Mouse (Mus musculus) intestine, embryonic 14.5 days (tissue): ENCODE data around the gene Fkbpl. TPM values are rescaled to one million over a fixed set of nuclear protein-coding genes. Genes with fewer than 3 reads are reported as not detected.
A peak's percentile ranks its signal among the peaks of the same experiment; 100 is the strongest.

Experiments
- ATAC-seq: fragments of 200-750 bp; cut with Nextera tagmentation; replicated peaks from 2 replicates; pipeline ENCODE4 v1.8.0; 2017; ENCODE audit warnings: low read depth, moderate number of reproducible peaks, moderate TSS enrichment, moderate library complexity; ENCODE audit not compliant: low FRiP score, low TSS enrichment
- DNase-seq: peaks from one replicate; pipeline ENCODE4 v3.0.0-alpha.2; 2018; ENCODE audit warnings: low spot score
- H3K27ac ChIP-seq: fragments of 300-500 bp; sonication (generic); 2 replicates; pipeline ENCODE4 v1.5.1; 2014; ENCODE audit warnings: low read depth, mild to moderate bottlenecking, control low read depth
- H3K27me3 ChIP-seq: fragments of 300-500 bp; sonication (generic); replicated peaks from 2 replicates; pipeline ENCODE4 v1.6.1; 2014; ENCODE audit warnings: low read length, control low read depth; ENCODE audit not compliant: control insufficient read depth, insufficient read depth
- H3K36me3 ChIP-seq: fragments of 300-500 bp; sonication (generic); 2 replicates; pipeline ENCODE4 v1.6.1; 2014; ENCODE audit warnings: low read length, control low read depth; ENCODE audit not compliant: control insufficient read depth, insufficient read depth
- H3K4me1 ChIP-seq: fragments of 300-500 bp; sonication (generic); replicated peaks from 2 replicates; pipeline ENCODE4 v1.6.1; 2014; ENCODE audit warnings: low read length, control low read depth, mixed read lengths; ENCODE audit not compliant: control insufficient read depth, insufficient read depth
- H3K4me2 ChIP-seq: fragments of 300-500 bp; sonication (generic); 2 replicates; pipeline ENCODE4 v1.6.1; 2014; ENCODE audit warnings: low read length
- H3K4me3 ChIP-seq: fragments of 300-500 bp; sonication (generic); 2 replicates; pipeline ENCODE4 v1.5.1; 2014; ENCODE audit warnings: low read depth, low read length, control low read depth, mixed read lengths
- H3K9ac ChIP-seq: fragments of 300-500 bp; sonication (generic); 2 replicates; pipeline ENCODE4 v1.6.1; 2014; ENCODE audit warnings: mild to moderate bottlenecking, low read length
- H3K9me3 ChIP-seq: fragments of 300-500 bp; sonication (generic); 2 replicates; pipeline ENCODE4 v1.6.1; 2016; ENCODE audit warnings: low read length, control low read depth; ENCODE audit not compliant: control insufficient read depth
- WGBS: fragments of 180-500 bp; shearing (Covaris S2); extraction: QIAGEN DNeasy Blood & Tissue Kit; methylation state at CpG from one replicate; pipeline ENCODE4 v1.1.7; 2014; 5-methylcytosine and 5-hydroxymethylcytosine counted together
- polyA plus RNA-seq: library from polyadenylated mRNA; unstranded; fragments of >200 nt; fragmentation: Nextera tagmentation; extraction: Ambion mirVana; gene quantifications from 2 replicates; pipeline ENCODE4 v1.2.1, GENCODE M21; 2014

Fkbpl gene
- polyA plus RNA-seq, 1 experiment from 2014 or later = 10.8 TPM

GRCm38 (mm10) chr17:34655160-34655559, 10.6 kb downstream of the Fkbpl start:
- Histone ChIP-seq H3K36me3 (peaks cover 39% of the 10 kb centered on the region), H3K4me1 (peaks cover 15% of the 10 kb centered on the region), H3K9me3 (no peaks in the 10 kb centered on the region), H3K9ac (no peak overlapping the region), H3K27me3 (peaks cover 7% of the 10 kb centered on the region; the same call in 1 of the 2 replicates), H3K4me3 (no peak overlapping the region), H3K4me2 (no peak overlapping the region), H3K27ac (peak overlapping the region; percentile 77)
- ATAC-seq = peak; percentile 48
- WGBS = 49% methylated on average over 7 of the region's 7 CpGs
- no peak for DNase-seq

GRCm38 (mm10) chr17:34655581-34655991, 11.0 kb downstream of the Fkbpl start:
- H3K9me3 ChIP-seq = no peaks in the 10 kb centered on the region
- peaks cover 35% of the 10 kb centered on the region for H3K36me3 ChIP-seq
- ATAC-seq (peak; percentile 70), DNase-seq (no peak)
- H3K4me2 ChIP-seq = no peak overlapping the region
- H3K4me1 ChIP-seq = peaks cover 18% of the 10 kb centered on the region
- peak overlapping the region; percentile 77 for H3K27ac ChIP-seq
- 43% methylated on average over 4 of the region's 4 CpGs for WGBS
- no peak overlapping the region for H3K4me3 ChIP-seq
- H3K27me3 ChIP-seq = peaks cover 11% of the 10 kb centered on the region; the same call in 1 of the 2 replicates
- H3K9ac ChIP-seq = no peak overlapping the region

GRCm38 (mm10) chr17:34656666-34657065, 12.1 kb downstream of the Fkbpl start:
- Histone ChIP-seq H3K27ac (peak overlapping the region; percentile 77; the same call in 1 of the 2 replicates), H3K4me2 (no peak overlapping the region), H3K9me3 (no peaks in the 10 kb centered on the region), H3K9ac (no peak overlapping the region), H3K4me3 (no peak overlapping the region), H3K27me3 (peaks cover 11% of the 10 kb centered on the region; the same call in 1 of the 2 replicates), H3K4me1 (peaks cover 18% of the 10 kb centered on the region), H3K36me3 (peaks cover 25% of the 10 kb centered on the region; the same call in 1 of the 2 replicates)
- 48% methylated on average over 8 of the region's 8 CpGs for WGBS
- no peak for DNase-seq
- no peak for ATAC-seq

- no peaks in the 10 kb centered on the region for H3K9me3 ChIP-seq
- no peak overlapping the region for H3K4me3 ChIP-seq
- H3K4me2 ChIP-seq = no peak overlapping the region
- peaks cover 18% of the 10 kb centered on the region for H3K4me1 ChIP-seq
- peaks cover 11% of the 10 kb centered on the region; the same call in 1 of the 2 replicates for H3K27me3 ChIP-seq
- H3K9ac ChIP-seq = no peak overlapping the region
- ATAC-seq (no peak), DNase-seq (no peak)
- H3K36me3 ChIP-seq = peaks cover 19% of the 10 kb centered on the region; the same call in 1 of the 2 replicates
- WGBS = 35% methylated on average over 2 of the region's 2 CpGs
- H3K27ac ChIP-seq = no peak overlapping the region
Observed at GRCm38 (mm10) chr17:34657271-34657670, 12.7 kb downstream of the Fkbpl start.

- ATAC-seq (no peak), DNase-seq (no peak)
- no peaks in the 10 kb centered on the region for H3K9me3 ChIP-seq
- H3K4me1 ChIP-seq = peaks cover 18% of the 10 kb centered on the region
- peaks cover 11% of the 10 kb centered on the region; the same call in 1 of the 2 replicates for H3K36me3 ChIP-seq
- H3K27ac ChIP-seq = no peak overlapping the region
- 68% methylated on average over 2 of the region's 2 CpGs for WGBS
- no peak overlapping the region for H3K9ac ChIP-seq
- no peak overlapping the region for H3K4me2 ChIP-seq
- H3K4me3 ChIP-seq = no peak overlapping the region
- peaks cover 11% of the 10 kb centered on the region; the same call in 1 of the 2 replicates for H3K27me3 ChIP-seq
Observed at GRCm38 (mm10) chr17:34658145-34658544, 13.6 kb downstream of the Fkbpl start.

- 81% methylated on average over 3 of the region's 3 CpGs for WGBS
- H3K9me3 ChIP-seq = no peaks in the 10 kb centered on the region
Observed at GRCm38 (mm10) chr17:34658591-34658990, 14.0 kb downstream of the Fkbpl start.

GRCm38 (mm10) chr17:34659181-34659896, 14.8 kb downstream of the Fkbpl start:
- H3K4me1 ChIP-seq = peaks cover 18% of the 10 kb centered on the region
- H3K9ac ChIP-seq = no peak overlapping the region
- H3K36me3 ChIP-seq = peaks cover 3% of the 10 kb centered on the region; the same call in 1 of the 2 replicates
- no peak for DNase-seq
- peaks cover 13% of the 10 kb centered on the region; the same call in 1 of the 2 replicates for H3K27me3 ChIP-seq
- no peak overlapping the region for H3K27ac ChIP-seq
- no peaks in the 10 kb centered on the region for H3K9me3 ChIP-seq
- H3K4me2 ChIP-seq = no peak overlapping the region
- H3K4me3 ChIP-seq = no peak overlapping the region
- 55% methylated on average over 12 of the region's 12 CpGs for WGBS
- no peak for ATAC-seq

More at GRCm38 (mm10) chr17:34658591-34658990, 14.0 kb downstream of the Fkbpl start:
- Histone ChIP-seq H3K36me3 (peaks cover 6% of the 10 kb centered on the region; the same call in 1 of the 2 replicates), H3K4me1 (peaks cover 18% of the 10 kb centered on the region), H3K4me3 (no peak overlapping the region), H3K9ac (no peak overlapping the region), H3K27me3 (peaks cover 13% of the 10 kb centered on the region; the same call in 1 of the 2 replicates), H3K27ac (no peak overlapping the region), H3K4me2 (no peak overlapping the region)
- ATAC-seq (no peak), DNase-seq (no peak)

- Histone ChIP-seq H3K9ac (no peak overlapping the region), H3K36me3 (no peaks in the 10 kb centered on the region), H3K4me2 (no peak overlapping the region), H3K27ac (no peak overlapping the region), H3K4me3 (no peak overlapping the region), H3K27me3 (peaks cover 13% of the 10 kb centered on the region; the same call in 1 of the 2 replicates), H3K4me1 (peaks cover 18% of the 10 kb centered on the region), H3K9me3 (no peaks in the 10 kb centered on the region)
- WGBS = 64% methylated on average over 3 of the region's 3 CpGs
- ATAC-seq (no peak), DNase-seq (no peak)
Observed at GRCm38 (mm10) chr17:34659897-34660214, 15.3 kb downstream of the Fkbpl start.
